Mouse (Mus musculus) MN1 (cell line): Measurements from ENCODE around the gene Ankrd33b.

Source experiments
- DNase-seq: peaks from one replicate; pipeline ENCODE4 v3.0.0-alpha.2; 2016; ENCODE audit warnings: low spot score

Ankrd33b gene

GRCm38 (mm10) chr15:31265404-31265803 is 102.1 kb downstream of the Ankrd33b start:
- no peak for DNase-seq

GRCm38 (mm10) chr15:31264827-31265226 is 102.7 kb downstream of the Ankrd33b start:
- DNase-seq = peak; percentile 36

GRCm38 (mm10) chr15:31262361-31262760 is 105.2 kb downstream of the Ankrd33b start:
- no peak for DNase-seq

- no peak for DNase-seq
Observed at GRCm38 (mm10) chr15:31261094-31261493, 106.4 kb downstream of the Ankrd33b start.

- no peak for DNase-seq
Observed at GRCm38 (mm10) chr15:31258693-31259439, 108.7 kb downstream of the Ankrd33b start.

GRCm38 (mm10) chr15:31258029-31258692 is 109.4 kb downstream of the Ankrd33b start:
- no peak for DNase-seq

- DNase-seq = no peak
Observed at GRCm38 (mm10) chr15:31257329-31257728, 110.2 kb downstream of the Ankrd33b start.

- DNase-seq = no peak
Observed at GRCm38 (mm10) chr15:31255762-31256161, 111.8 kb downstream of the Ankrd33b start.

GRCm38 (mm10) chr15:31254939-31255535 is 112.5 kb downstream of the Ankrd33b start:
- DNase-seq = no peak

- DNase-seq = no peak
Observed at GRCm38 (mm10) chr15:31253963-31254362, 113.6 kb downstream of the Ankrd33b start.

- no peak for DNase-seq
Observed at GRCm38 (mm10) chr15:31253380-31253779, 114.1 kb downstream of the Ankrd33b start.

GRCm38 (mm10) chr15:31252590-31253311 is 114.8 kb downstream of the Ankrd33b start:
- no peak for DNase-seq

GRCm38 (mm10) chr15:31251189-31251588 is 116.3 kb downstream of the Ankrd33b start:
- no peak for DNase-seq

- no peak for DNase-seq
Observed at GRCm38 (mm10) chr15:31250676-31251075, 116.8 kb downstream of the Ankrd33b start.

GRCm38 (mm10) chr15:31250027-31250426 is 117.5 kb downstream of the Ankrd33b start:
- DNase-seq = no peak

GRCm38 (mm10) chr15:31248882-31249281 is 118.6 kb downstream of the Ankrd33b start:
- DNase-seq = no peak

GRCm38 (mm10) chr15:31247035-31247434 is 120.5 kb downstream of the Ankrd33b start:
- no peak for DNase-seq

GRCm38 (mm10) chr15:31245934-31246333 is 121.6 kb downstream of the Ankrd33b start:
- DNase-seq = no peak

GRCm38 (mm10) chr15:31244696-31245445 is 122.7 kb downstream of the Ankrd33b start:
- DNase-seq = no peak

- DNase-seq = no peak
Observed at GRCm38 (mm10) chr15:31243260-31243659, 124.3 kb downstream of the Ankrd33b start.
